Mouse (Mus musculus) retina, embryonic 14.5 days (tissue): ENCODE data around the gene Itgal.
"Not testable (repeated sequence)": the region's sequence is repeated elsewhere in the genome, so short reads cannot be mapped to it uniquely, and the experiment has no call there.

Source experiments
- DNase-seq: peaks from one replicate; pipeline ENCODE4 v3.0.0-alpha.2; 2015; ENCODE audit warnings: low spot score

Gene Itgal

GRCm38 (mm10) chr7:127280092-127280491 is 16.0 kb upstream of the Itgal start:
- no peak for DNase-seq

DNA sequence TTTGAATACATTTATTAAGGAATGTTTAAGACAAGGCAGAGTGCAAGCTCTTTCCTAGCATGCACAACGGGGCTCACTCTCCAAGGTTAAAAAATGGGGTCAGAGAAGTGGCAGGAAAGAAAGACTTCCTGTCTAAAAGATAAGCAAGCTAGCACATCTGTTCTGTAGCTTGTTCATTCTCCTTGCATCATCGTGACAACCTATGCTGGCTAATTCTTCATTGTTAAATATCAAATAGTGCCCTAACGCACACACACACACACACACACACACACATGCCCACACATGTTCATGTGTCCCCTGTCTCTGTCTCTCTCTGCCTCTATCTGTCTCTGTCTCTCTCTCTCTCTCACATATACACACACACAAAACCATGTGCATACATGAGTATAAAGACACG is 14.9 kb upstream of the Itgal start:
- no peak for DNase-seq

DNA sequence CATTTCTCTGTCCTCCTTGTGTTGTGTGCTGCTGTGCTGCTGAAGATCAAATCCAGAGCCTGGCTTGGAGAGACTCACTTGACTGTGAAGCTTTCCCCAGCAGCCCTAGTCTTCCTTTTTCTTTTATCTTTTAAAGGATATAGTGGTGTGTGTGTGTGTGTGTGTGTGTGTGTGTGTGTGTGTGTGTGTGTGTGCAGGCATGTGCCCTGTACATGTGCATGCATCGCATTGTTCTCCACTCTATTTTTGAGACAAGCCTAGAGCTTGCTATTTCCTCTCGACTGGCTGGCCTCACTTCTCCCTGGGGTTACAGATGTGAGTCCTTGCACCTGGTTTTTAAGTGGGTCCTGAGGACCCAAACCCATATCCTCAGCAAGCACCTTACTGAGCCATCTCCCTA is 13.9 kb upstream of the Itgal start:
- no peak for DNase-seq

DNA sequence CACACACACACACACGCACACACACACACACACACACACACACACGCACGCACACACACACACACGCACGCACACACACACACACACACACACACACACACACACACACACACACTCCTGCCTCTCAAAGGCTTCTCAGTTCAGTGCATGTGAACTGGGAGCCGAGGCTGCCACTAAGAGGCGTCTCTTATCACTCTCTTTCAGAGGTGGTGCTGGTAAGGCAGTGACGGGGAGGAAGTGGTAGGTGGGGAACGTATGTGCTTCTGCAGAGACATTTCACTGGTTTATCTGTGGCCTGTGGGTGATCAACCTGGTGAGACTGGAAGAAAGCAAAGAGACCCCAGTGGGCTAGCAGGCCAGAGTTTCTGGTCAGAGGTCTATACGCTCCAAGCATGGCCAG is 10.9 kb upstream of the Itgal start:
- DNase-seq: no peak

DNA sequence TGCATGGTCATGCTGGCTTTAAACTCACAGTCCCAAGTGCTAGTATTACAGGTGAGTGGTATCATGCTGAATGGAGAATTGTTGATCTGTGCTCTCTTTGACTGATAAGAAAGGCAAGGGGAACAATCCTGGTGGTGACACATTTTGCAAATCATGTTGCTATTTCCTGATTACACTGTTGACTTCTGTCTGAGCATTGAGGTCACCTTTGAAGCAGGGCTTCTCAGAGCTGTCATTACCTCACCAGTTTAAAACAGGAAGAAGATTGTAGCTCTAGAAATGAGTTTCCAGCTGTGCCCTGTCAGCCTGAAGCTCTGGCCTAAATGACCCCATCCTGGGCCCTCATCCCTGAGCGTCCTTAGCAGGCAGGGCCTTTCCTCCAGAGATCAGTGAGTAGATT is 8.1 kb upstream of the Itgal start:
- no peak for DNase-seq

GRCm38 (mm10) chr7:127289306-127289705 is 6.8 kb upstream of the Itgal start:
- no peak for DNase-seq

GRCm38 (mm10) chr7:127290142-127290541 is 5.9 kb upstream of the Itgal start:
- peak; percentile 20 for DNase-seq

DNA sequence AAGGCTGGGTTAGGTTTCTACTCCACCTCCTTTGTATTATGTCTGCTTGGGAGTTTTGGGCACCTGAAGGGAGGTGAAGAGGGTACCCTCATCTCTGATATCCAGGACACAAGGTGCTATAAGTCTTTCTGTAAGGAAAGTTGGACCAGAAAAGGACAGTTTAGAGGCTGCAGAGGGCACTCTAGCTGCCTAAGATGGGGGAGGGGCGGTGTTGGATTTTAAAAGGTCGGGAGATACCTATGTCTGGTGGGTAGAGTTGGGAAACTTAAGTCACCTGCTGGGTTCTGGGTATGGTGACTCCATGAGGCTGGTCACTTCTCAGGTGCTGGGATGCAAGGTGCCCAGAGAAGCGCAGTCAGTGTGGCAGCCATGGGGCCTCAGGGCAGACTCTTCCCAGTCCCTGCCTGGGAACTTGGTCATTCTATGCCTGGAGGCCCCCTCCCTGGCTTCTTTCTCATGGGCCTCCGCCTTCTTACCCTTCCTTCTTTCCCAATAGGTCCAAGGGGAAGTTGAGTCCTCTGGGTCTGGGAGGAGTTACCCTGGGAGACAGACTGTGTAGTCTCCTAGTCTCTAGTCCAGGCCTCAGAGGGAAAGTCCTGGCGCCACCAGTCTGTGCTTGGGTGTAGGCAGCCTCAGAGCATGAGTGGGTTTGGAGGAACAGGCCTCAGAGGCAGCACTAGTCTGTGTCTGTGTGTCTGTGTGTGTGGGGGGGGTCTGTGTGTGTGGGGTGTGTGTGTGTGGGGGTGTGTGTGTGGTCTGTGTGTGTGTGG is 911 bp downstream of the Itgal start:
- no peak for DNase-seq

GRCm38 (mm10) chr7:127297586-127298193 is 1.6 kb downstream of the Itgal start:
- no peak for DNase-seq

DNA sequence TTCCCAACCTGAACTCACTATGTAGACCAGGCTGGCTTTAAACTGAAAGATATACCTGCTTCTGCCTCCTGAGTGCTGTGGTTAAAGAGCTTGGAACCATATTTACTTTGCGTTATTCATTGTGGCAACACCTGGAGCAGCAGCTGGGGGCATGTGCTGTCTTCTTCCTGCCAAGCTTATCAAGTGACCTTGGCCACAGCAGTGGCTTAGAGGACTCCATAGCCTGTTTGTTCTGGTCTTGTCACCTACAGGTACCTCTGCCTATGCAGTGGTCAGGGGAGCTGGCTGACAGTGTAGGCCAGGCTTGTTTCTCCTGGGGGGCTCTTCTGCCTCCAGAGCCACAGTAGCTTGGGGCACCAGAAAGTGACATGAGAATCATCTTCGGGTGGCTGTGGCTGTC is 12.4 kb downstream of the Itgal start:
- no peak for DNase-seq

GRCm38 (mm10) chr7:127308887-127309286 is 12.8 kb downstream of the Itgal start:
- DNase-seq: peak; percentile 87

DNA sequence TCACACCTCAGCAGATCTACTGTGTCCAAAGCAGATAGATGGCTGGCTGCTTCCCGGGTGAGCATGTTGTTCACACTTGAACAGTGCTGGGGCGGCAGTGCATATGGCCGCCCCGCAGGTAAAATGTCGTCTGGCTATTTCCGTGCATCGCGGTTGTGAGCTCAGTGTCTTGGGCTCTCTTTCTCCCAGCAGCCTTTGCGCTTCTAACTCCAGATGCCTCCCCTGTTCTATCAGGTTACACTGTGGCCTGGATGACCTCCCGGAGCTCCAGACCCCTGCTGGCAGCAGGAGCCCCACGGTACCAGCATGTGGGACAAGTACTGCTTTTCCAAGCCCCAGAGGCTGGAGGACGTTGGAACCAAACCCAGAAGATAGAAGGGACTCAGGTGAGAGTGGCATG is 13.9 kb downstream of the Itgal start:
- no peak for DNase-seq

DNA sequence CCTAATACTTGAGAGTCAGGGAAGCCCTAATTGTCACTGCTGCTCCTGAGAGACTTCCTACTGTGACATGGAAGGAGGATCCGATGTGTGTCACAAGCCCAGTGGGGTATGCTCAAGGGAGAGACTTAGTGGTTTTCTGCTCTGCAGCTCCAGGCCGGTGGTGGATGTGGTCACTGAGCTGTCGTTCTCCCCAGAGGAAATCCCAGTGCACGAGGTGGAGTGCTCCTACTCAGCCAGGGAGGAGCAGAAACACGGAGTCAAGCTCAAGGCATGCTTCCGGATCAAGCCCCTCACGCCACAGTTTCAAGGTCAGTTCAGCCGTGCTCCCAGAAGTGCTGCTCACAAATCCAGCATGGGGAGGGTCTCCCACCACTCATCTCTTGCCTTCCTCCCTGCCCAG is 17.9 kb downstream of the Itgal start:
- DNase-seq: no peak

DNA sequence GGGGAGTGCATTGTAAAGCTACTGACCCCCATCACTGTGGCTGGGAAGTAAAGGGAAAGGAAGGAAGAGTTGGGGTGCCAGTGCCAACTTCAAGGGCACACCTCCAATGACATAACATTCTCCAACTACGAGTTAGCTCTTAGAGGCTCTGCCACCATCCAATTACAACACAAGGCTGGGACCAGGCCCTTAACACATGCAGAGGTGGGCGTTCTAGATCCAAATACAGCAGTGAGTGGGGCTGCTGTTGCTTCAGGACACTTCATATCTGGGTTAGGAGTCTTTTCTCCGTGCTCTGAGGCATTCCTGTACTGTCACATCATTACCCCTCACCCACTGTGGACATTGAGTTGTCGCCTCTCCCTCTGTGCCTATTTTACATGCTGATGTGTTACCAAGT is 25.0 kb downstream of the Itgal start:
- DNase-seq: no peak

DNA sequence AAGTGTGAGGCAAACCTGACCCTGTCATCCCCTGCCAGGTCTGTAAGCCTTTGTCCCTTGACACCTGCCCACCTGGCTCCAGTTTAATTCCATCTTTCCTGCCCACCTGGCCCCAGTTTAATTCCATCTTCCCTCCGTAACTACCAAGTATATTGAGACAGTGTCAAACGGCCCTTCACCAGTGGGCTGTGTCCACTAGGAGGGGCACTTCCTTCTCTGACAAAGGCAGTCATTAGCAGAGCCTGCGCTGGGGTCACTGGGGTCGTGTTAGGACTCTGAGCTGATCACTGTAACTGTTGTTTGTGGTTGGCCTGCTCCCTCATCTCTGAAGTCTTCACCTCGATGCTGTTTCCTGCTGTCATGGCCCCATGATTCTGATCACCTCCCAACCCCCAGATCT is 26.0 kb downstream of the Itgal start:
- DNase-seq: peak; percentile 70

GRCm38 (mm10) chr7:127324944-127325343 is 28.9 kb downstream of the Itgal start:
- no peak for DNase-seq

DNA sequence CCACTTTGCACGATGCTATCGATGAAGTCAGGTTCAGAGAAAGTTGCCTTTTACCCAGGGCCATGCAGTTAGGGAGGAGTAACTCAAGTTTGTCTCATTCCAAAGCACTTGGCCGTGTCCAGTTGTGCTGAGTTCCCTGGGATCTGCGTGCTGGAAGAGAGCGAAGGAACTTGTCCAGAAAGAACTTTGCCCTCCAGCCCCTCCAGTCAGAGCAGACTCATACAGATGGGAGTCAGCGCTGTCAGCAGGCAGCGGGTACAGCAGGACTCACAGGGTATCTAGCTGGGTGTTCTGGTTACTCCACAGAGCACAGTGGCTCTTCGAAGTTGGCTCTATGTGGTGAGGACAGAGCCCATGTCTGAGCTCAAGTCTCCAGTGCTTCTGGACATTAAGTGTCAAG is 29.5 kb downstream of the Itgal start:
- no peak for DNase-seq

GRCm38 (mm10) chr7:127326685-127327084 is 30.6 kb downstream of the Itgal start:
- DNase-seq: peak; percentile 24

- no peak for DNase-seq
These were observed 37.2 kb downstream of the Itgal start for GRCm38 (mm10) chr7:127333240-127333639.

DNA sequence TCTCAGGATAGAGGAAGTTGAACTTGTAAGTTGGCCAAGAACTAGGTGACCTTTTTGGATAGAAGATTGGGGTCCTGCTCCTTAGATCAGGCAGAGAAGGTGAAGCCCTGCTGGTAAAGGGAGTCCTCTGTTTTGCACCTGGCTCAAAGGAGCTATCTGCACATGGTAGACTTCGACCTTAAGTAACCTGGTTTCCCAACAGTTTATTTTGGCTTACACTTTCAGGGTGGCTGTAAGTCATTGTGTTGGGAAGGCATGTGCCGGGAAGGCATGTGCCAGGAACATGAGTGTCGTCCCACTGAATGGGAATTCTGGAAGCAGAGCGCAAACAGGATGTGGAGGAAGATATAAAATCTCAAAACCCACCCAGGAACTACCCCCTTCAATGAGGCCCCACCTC is 39.5 kb downstream of the Itgal start:
- DNase-seq: no peak

DNA sequence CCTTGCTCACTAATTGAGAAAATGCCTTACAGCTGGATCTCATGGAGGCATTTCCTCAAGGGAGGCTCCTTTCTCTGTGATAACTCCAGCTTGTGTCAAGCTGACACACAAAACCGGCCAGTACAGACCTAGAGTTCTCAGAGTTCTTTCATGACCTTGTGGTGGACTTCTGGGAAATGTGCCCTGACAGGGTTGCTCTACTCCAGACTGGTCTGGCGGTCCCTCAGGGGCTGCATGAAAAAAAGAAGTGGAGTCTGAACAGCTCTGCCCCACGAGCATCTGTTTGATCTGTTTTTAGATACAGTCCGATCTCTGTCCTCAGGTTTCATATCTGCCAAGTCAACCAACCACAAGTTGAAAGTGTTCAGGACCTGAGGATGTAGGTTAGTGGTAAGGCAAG is 41.6 kb downstream of the Itgal start:
- DNase-seq: no peak

- DNase-seq: no peak
These were observed 45.3 kb downstream of the Itgal start for GRCm38 (mm10) chr7:127341356-127341755.

DNA sequence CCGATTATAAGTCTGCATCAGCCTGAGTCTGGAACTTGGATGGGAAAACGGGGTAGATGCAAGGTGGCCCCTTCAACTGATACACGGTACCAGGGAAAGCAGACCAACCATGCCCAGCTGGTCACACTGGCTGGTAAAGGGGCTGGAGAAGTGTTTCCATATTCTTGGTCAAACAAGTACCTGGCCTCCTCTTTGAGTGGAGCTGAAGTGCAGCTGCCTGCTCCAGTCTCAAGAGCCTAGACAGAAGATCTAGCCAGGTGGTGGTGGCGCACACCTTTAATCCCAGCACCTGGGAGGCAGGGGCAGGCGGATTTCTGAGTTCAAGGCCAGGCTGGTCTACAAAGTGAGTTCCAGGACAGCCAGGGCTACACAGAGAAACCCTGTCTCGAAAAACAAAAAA is 45.8 kb downstream of the Itgal start:
- not testable (repeated sequence) for DNase-seq

- peak; percentile 20 for DNase-seq
These were observed 46.3 kb downstream of the Itgal start for GRCm38 (mm10) chr7:127342332-127342731.
